Mouse (Mus musculus) heart, adult 11 months (tissue): ENCODE measurements around the gene Nat8.
A peak's percentile ranks its signal among the peaks of the same experiment; 100 is the strongest.
"Not testable (repeated sequence)": the region's sequence is repeated elsewhere in the genome, so short reads cannot be mapped to it uniquely, and the experiment has no call there.

Experiments used
- DNase-seq: peaks from one replicate; pipeline ENCODE4 v3.0.0; 2022

Gene Nat8

DNA sequence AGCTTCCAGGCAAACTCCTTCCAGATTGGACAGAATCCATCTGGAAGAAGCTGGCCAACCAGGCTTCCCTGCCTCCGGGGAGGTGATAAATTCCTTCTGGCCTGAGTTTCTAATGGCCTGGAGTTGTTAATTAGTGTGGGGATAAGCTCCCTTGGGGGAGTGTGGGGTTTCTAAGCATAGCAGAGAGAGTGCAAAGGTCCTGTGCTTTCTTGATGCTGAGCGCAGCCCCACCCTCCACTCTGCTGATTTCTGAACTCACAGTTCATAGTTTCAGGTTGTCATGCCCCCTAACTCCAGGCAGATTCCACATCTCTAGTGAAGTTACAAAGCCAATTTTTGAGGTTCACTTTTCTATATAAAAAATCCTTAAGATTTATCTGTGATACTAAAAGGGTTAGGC lies 3.2 kb upstream of the Nat8 start:
- DNase-seq: not testable (repeated sequence)

DNA sequence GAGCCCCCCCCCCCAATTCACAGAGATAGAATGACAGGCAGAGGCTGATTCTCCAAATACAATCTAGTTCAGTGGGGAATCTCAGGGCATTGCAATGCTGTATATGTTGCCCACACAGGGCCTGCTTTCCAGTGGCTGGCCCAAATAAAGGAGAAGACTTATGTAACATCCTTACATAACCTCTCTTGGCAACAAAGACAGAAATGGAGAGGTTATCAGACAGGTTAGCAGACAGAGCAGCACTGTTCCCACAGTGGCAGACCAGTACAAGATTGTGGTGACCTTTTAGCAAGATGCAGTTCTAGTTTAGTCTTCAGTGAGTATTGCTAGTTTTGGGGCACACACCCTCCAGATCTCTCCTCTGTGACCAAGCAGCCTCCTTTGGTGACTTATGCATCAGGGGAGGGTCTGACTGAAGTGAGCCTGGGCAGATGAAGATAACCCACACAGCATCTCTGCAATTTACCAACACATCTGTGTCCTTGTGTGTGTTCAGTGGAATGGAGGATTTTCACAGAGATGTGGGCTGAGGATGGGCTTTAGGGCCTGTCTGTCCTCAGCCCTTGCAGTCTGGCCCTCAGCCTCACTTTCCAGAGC lies 2.7 kb upstream of the Nat8 start:
- peak; percentile 93 for DNase-seq

DNA sequence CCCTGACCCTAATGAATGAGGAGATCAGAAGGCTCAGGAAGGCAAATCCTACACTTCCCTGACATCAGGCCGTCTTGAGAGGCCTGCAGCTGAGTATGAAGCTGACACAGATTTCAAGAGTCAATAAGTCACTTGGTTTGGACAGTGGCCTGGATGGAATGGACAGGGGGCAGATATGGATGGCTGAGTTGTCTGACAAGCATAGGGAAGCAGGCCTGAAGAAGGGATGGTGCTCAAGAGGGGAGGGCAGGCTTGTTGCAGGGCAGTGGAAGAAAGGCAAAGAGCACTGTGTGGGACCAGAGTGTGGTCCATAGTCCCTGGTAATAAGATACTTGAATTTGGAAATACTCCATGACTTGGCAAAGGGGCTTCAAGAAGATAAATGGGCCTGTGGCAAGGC lies 2.4 kb downstream of the Nat8 start:
- peak; percentile 64 for DNase-seq

DNA sequence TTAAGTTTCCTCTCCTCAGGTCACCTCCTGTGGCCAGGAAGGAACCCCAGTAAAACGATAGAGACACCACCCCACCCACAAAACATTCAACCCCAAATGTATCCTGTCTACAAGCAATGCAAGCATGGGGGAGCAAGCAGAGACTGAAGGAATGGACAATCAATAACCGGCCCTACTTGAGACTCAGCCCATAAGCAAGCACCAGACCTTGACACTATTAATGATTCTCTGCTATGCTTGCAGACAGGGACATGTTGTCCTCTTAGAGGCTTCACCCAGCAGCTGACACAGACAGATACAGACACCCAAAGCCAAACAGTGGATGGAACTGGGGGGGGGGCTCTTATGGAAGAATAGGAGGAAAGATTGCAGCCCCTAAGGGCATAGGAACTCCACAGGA lies 6.0 kb downstream of the Nat8 start:
- peak; percentile 37 for DNase-seq

DNA sequence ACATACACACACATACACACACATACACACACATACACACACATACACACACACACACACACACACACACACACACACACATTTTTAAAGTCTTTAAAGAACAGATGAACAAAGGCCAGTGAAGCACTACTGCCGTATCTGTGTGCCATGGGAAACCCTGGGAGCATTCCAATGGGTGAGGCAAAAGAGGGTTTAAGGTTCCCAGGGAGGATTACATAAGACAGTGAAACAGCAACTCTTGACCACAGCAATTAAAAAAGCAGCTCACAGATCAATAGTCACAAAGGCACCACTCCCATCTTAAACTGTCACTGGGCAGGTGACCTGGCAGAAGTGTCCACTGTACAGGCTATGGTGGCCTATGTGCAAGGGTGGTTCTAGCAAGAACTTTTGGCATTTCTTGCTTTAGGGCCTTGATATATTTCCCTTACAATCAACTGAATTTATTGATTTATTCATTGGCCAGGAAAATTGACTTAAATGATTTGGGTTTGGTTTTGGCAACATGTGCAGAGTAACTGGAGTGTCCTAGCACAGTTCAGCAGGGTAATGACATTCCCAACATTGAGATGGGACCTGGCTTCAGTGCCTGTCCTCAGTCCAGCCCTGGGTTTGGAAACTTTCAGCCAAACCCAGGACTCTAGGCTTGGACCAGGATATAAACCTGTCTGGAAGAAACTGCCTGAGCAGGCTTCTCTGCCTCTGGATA lies 8.3 kb downstream of the Nat8 start:
- DNase-seq: peak; percentile 49

DNA sequence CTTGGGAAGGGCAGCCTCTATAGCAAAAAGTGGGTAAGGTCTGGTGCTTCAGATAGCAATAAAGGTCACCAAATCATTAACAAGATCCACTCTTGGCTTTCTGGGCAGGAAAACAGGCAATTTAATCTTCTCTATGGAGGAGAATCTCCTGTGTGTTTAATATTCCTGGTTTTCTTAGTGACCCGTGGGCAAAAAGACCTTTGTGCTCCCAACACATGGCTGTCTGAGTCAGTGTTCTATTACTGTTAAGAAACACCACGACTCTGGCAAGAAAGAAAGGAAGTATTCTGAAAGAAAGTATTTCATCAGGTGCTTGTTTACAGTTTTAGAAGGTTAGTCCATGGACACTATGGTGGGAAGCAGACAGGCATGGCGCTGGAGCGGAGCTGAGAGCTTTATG lies 9.6 kb downstream of the Nat8 start:
- peak; percentile 33 for DNase-seq

DNA sequence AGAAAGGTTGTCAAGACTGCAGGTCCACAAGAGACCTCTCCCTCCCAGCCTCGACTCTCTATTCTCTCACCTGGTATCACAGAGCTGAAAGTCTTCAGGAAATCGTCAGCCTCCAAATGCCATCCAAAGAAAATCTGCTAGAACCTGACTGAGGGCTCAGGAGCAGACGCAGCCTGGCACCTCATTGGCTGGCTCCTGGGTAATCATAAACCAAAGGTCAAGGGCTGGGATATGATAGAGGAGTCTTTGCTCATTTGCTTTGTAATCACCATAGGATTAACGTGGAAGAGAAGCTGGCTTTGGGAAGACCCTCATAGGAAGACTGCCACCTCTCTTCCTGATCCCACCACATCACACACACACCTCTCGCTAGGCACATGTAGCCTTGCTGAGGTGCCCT lies 11.0 kb downstream of the Nat8 start, which contains the start of the genes Nat8f6 and Nat8f5:
Gene Nat8f6 (minus strand): TSS at position 118 of the 400 bp plus-strand sequence.
Gene Nat8f5 (minus strand): TSS at position 136 of the 400 bp plus-strand sequence.
- DNase-seq: peak; percentile 61

DNA sequence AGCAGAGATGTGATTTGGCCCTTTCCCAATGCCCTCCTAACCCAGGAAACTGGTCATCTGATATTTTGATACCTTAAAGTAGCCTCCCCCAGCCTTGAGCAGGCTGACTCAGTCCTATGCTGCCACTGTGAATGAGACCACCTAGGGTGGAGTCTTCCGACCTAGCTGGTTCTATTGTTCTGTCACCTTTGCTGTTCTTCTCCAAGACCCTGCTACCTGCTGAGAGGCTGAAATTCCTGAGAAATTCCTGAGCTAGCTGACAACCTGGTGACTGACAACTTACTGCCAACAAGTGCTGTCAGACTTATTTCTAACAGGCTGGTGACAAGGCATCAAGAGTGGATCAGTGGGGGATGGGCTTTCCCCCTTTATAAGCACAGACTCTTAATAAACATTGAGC lies 13.5 kb downstream of the Nat8 start:
- peak; percentile 66 for DNase-seq

DNA sequence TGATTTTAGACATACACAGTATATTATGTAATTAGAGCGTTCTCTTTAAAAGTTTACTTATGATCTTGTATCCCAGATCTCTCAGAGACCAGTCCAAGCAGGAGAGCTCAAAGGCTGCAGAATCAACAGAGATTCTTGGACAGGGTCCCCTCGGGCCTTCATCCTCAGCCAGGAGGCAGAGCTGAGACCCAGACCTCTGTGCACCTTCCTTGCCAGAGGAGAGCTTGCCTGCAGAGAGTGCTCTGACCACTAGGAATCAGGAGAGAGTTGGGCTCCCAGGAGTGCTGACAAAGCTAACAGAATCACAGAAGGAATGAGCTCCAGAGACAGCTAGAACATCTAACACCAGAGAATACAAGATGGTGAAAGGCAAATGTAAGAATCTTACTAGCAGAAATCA lies 18.5 kb downstream of the Nat8 start:
- DNase-seq: no peak

DNA sequence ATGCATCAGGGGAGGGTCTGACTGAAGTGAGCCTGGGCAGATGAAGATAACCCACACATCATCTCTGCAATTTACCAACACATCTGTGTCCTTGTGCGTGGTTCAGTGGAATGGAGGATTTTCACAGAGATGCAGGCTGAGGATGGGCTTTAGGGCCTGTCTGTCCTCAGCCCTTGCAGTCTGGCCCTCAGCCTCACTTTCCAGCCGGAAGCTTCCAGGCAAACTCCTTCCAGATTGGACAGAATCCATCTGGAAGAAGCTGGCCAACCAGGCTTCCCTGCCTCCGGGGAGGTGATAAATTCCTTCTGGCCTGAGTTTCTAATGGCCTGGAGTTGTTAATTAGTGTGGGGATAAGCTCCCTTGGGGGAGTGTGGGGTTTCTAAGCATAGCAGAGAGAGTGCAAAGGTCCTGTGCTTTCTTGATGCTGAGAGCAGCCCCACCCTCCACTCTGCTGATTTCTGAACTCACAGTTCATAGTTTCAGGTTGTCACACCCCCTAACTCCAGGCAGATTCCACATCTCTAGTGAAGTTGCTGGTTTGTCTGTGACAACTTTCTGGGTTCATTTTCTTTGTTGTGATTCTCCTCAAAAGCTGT lies 20.8 kb downstream of the Nat8 start:
- peak; percentile 91 for DNase-seq

DNA sequence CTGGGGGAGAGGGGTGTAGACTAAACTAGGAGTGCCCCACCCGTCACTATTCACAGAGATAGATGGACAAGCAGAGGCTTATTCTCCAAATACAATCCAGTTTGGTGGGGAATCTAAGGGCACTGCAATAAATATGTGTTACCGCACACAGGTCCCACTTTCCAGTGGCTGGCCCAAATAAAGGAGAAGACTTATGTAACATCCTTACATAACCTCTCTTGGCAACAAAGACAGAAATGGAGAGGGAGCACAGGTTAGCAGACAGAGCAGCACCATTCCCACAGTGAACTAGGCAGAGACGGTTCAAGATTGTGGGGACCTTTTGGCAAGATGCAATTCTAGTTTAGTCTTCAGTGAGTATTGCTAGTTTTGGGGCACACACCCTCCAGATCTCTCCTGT lies 21.4 kb downstream of the Nat8 start:
- not testable (repeated sequence) for DNase-seq

DNA sequence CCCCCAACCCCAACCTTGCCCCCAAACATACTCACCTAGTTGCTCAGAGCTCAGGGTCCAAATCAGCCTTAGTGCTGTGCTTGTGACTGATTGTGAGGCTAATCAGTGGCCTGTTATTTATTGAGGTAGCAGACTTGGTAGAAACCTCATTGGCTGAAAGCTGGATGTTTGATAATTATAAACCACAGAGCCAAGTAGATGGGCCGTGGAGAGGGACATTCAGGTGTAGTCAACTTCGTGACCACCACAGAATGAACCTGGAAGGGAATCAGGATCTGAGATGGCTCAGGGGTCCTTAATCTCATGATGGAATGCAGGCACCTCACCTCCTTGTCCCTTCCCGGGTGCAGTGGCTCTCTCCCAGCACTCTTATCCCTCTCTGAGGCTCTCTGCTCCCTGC lies 22.1 kb downstream of the Nat8 start:
- not testable (repeated sequence) for DNase-seq

DNA sequence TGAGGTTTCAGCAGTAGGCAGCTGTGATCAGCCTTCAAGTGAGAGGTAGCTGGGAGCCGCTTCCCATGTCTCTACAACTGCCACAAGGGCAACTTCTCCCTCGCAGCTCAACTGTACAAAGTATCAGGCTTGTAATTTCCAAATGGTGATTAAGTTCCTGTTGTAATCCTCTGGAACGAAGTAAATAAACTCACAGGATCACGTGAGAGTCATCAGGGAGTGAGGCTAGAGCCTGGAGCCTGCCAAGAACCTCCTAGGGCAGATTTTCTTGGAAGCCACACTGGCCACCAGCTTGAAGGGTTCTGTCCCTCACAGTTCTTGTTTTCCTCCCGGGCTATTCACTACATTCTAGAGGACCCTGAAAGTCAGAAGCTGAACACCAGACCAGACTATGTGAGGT lies 28.7 kb downstream of the Nat8 start:
- DNase-seq: peak; percentile 95
